Mouse (Mus musculus) CH12.LX (cell line): Measurements from ENCODE around the gene Ttpal. TPM values are rescaled to one million over a fixed set of nuclear protein-coding genes. Genes with fewer than 3 reads are reported as not detected.

ENCODE experiments used
- DNase-seq: peaks from one replicate; pipeline ENCODE4 v3.0.0-alpha.2; 2013; ENCODE audit errors: extremely low read depth
- H3K27ac ChIP-seq: 2 replicates; pipeline ENCODE4 v1.5.1; 2012; ENCODE audit warnings: low read depth, mild to moderate bottlenecking, control low read depth, moderate library complexity; ENCODE audit not compliant: insufficient read depth
- H3K27me3 ChIP-seq: replicated peaks from 2 replicates; pipeline ENCODE3; 2012; ENCODE audit warnings: inconsistent platforms
- H3K36me3 ChIP-seq, 2 experiments: replicated peaks in 1 of 2; 2 replicates each; pipeline versions ENCODE3 to v1.6.1; 2012; ENCODE audit warnings: inconsistent platforms in 1 of 2, low read length in 1 of 2, mild to moderate bottlenecking in 1 of 2, mixed read lengths in 1 of 2, moderate library complexity in 1 of 2; ENCODE audit not compliant: control insufficient read depth in 1 of 2, insufficient read depth in 1 of 2
- H3K4me1 ChIP-seq, 2 experiments: 2 replicates each; pipeline ENCODE4 v1.6.1; 2012; ENCODE audit warnings: inconsistent platforms in 1 of 2, moderate library complexity in 1 of 2; ENCODE audit not compliant: insufficient read depth in 2 of 2, control insufficient read depth in 1 of 2
- H3K4me2 ChIP-seq: 2 replicates; pipeline ENCODE4 v1.6.1; 2012; ENCODE audit warnings: low read depth, mild to moderate bottlenecking, control low read depth; ENCODE audit not compliant: poor library complexity, insufficient read depth, severe bottlenecking
- H3K4me3 ChIP-seq, 3 experiments: fragments of 150-350 bp in 1 of 3; sonication (generic) in 1 of 3; replicated peaks in 1 of 3; 2 replicates each; pipeline versions ENCODE3 to v1.5.1; 2011 to 2012; ENCODE audit warnings: low read depth in 2 of 3, low read length in 2 of 3, mild to moderate bottlenecking in 2 of 3, moderate library complexity in 2 of 3, control low read depth in 1 of 3, improper control_type of control experiment in 1 of 3, inconsistent platforms in 1 of 3, mixed read lengths in 1 of 3; ENCODE audit not compliant: poor library complexity in 1 of 3
- H3K79me2 ChIP-seq: replicated peaks from 2 replicates; pipeline ENCODE4 v1.6.1; 2012; ENCODE audit warnings: mild to moderate bottlenecking, moderate library complexity; ENCODE audit not compliant: control insufficient read depth, poor library complexity, insufficient read depth, severe bottlenecking; ENCODE audit errors: extremely low read depth
- H3K9ac ChIP-seq: 2 replicates; pipeline ENCODE4 v1.6.1; 2012; ENCODE audit warnings: low read depth, mild to moderate bottlenecking, control low read depth, moderate library complexity; ENCODE audit not compliant: insufficient read depth
- H3K9me3 ChIP-seq: replicated peaks from 2 replicates; pipeline ENCODE3; 2012; ENCODE audit warnings: low read length, inconsistent platforms, mixed read lengths
- BHLHE40 ChIP-seq: IDR thresholded peaks from 2 replicates; pipeline ENCODE4 v1.6.1; 2011; ENCODE audit warnings: mild to moderate bottlenecking, low read depth, low read length, improper control_type of control experiment
- CTCF ChIP-seq, 2 experiments: IDR thresholded peaks in 1 of 2; conservative IDR thresholded peaks in 1 of 2; 2 replicates each; pipeline ENCODE4 v1.5.1; 2011 to 2012; ENCODE audit warnings: low read depth in 2 of 2, low read length in 2 of 2, improper control_type of control experiment in 1 of 2, inconsistent platforms in 1 of 2, mild to moderate bottlenecking in 1 of 2, moderate library complexity in 1 of 2
- E2F4 ChIP-seq: IDR thresholded peaks from 2 replicates; pipeline ENCODE4 v1.6.1; 2011; ENCODE audit warnings: low read depth, low read length, improper control_type of control experiment; ENCODE audit not compliant: insufficient replicate concordance
- ELF1 ChIP-seq: IDR thresholded peaks from 2 replicates; pipeline ENCODE4 v1.6.1; 2014; ENCODE audit warnings: low read depth, mild to moderate bottlenecking, inconsistent platforms, low read length, improper control_type of control experiment
- EP300 ChIP-seq: IDR thresholded peaks from 2 replicates; pipeline ENCODE4 v1.6.1; 2011; ENCODE audit warnings: low read length, improper control_type of control experiment
- ETS1 ChIP-seq: conservative IDR thresholded peaks from 2 replicates; pipeline ENCODE4 v1.6.1; 2012; ENCODE audit warnings: low read depth, mild to moderate bottlenecking, inconsistent platforms, low read length, improper control_type of control experiment, moderate library complexity
- GABPA ChIP-seq: IDR thresholded peaks from 2 replicates; pipeline ENCODE4 v1.6.1; 2012; ENCODE audit warnings: low read depth, low read length, improper control_type of control experiment, inconsistent platforms; ENCODE audit not compliant: insufficient replicate concordance
- HCFC1 ChIP-seq: IDR thresholded peaks from 2 replicates; pipeline ENCODE4 v1.6.1; 2012; ENCODE audit warnings: low read depth, mild to moderate bottlenecking, inconsistent platforms, low read length, improper control_type of control experiment
- IRF4 ChIP-seq: IDR thresholded peaks from 2 replicates; pipeline ENCODE4 v1.6.1; 2014; ENCODE audit warnings: low read depth, mild to moderate bottlenecking, inconsistent platforms, low read length, improper control_type of control experiment
- JUN ChIP-seq: IDR thresholded peaks from 2 replicates; pipeline ENCODE4 v1.6.1; 2011; ENCODE audit warnings: low read depth, mild to moderate bottlenecking, low read length, improper control_type of control experiment, moderate library complexity; ENCODE audit not compliant: insufficient read depth
- JUND ChIP-seq: conservative IDR thresholded peaks from 2 replicates; pipeline ENCODE4 v1.6.1; 2011; ENCODE audit warnings: low read depth, low read length, improper control_type of control experiment
- KAT2A ChIP-seq: IDR thresholded peaks from 2 replicates; pipeline ENCODE4 v1.6.1; 2012; ENCODE audit warnings: low read length, improper control_type of control experiment, inconsistent platforms; ENCODE audit not compliant: insufficient replicate concordance
- MAX ChIP-seq: IDR thresholded peaks from 2 replicates; pipeline ENCODE4 v1.6.1; 2011; ENCODE audit warnings: low read length, improper control_type of control experiment
- MAZ ChIP-seq: IDR thresholded peaks from 2 replicates; pipeline ENCODE4 v1.6.1; 2012; ENCODE audit warnings: low read depth, mild to moderate bottlenecking, inconsistent platforms, low read length, improper control_type of control experiment, moderate library complexity
- MEF2A ChIP-seq: IDR thresholded peaks from 2 replicates; pipeline ENCODE4 v1.6.1; 2014; ENCODE audit warnings: low read depth, mild to moderate bottlenecking, inconsistent platforms, low read length, improper control_type of control experiment, borderline replicate concordance
- MXI1 ChIP-seq: IDR thresholded peaks from 2 replicates; pipeline ENCODE4 v1.6.1; 2011; ENCODE audit warnings: mild to moderate bottlenecking, low read depth, low read length, improper control_type of control experiment
- MYC ChIP-seq: IDR thresholded peaks from 2 replicates; pipeline ENCODE4 v1.6.1; 2011; ENCODE audit warnings: low read depth, mild to moderate bottlenecking, improper control_type of control experiment, low read length
- NELFE ChIP-seq: IDR thresholded peaks from 2 replicates; pipeline ENCODE4 v1.6.1; 2011; ENCODE audit warnings: low read depth, low read length, improper control_type of control experiment
- NRF1 ChIP-seq: IDR thresholded peaks from 2 replicates; pipeline ENCODE4 v1.6.1; 2014; ENCODE audit warnings: low read depth, mild to moderate bottlenecking, inconsistent platforms, low read length, improper control_type of control experiment, moderate library complexity
- PAX5 ChIP-seq: IDR thresholded peaks from 2 replicates; pipeline ENCODE4 v1.6.1; 2012; ENCODE audit warnings: low read length, inconsistent platforms, mixed read lengths
- POLR2A ChIP-seq: IDR thresholded peaks from 2 replicates; pipeline ENCODE4 v1.6.1; 2011; ENCODE audit warnings: low read depth, mild to moderate bottlenecking, improper control_type of control experiment, low read length
- POLR2AphosphoS2 ChIP-seq: IDR thresholded peaks from 2 replicates; pipeline ENCODE4 v1.6.1; 2011; ENCODE audit warnings: low read depth, low read length, improper control_type of control experiment
- RAD21 ChIP-seq: IDR thresholded peaks from 2 replicates; pipeline ENCODE4 v1.6.1; 2011; ENCODE audit warnings: low read depth, mild to moderate bottlenecking, low read length, improper control_type of control experiment, moderate library complexity
- RCOR1 ChIP-seq: conservative IDR thresholded peaks from 2 replicates; pipeline ENCODE4 v1.6.1; 2012; ENCODE audit warnings: low read depth, mild to moderate bottlenecking, inconsistent platforms, low read length, improper control_type of control experiment
- SIN3A ChIP-seq: IDR thresholded peaks from 2 replicates; pipeline ENCODE4 v1.6.1; 2012; ENCODE audit warnings: low read length, improper control_type of control experiment, inconsistent platforms
- TBP ChIP-seq: conservative IDR thresholded peaks from 2 replicates; pipeline ENCODE4 v1.6.1; 2011; ENCODE audit warnings: low read depth, low read length, improper control_type of control experiment
- USF1 ChIP-seq: IDR thresholded peaks from 2 replicates; pipeline ENCODE4 v1.6.1; 2014; ENCODE audit warnings: low read depth, mild to moderate bottlenecking, inconsistent platforms, low read length, improper control_type of control experiment
- ZC3H11A ChIP-seq: IDR thresholded peaks from 2 replicates; pipeline ENCODE4 v1.6.1; 2012; ENCODE audit warnings: low read depth, mild to moderate bottlenecking, inconsistent platforms, low read length, improper control_type of control experiment
- ZKSCAN1 ChIP-seq: IDR thresholded peaks from 2 replicates; pipeline ENCODE4 v1.6.1; 2012; ENCODE audit warnings: low read depth, inconsistent platforms, low read length, improper control_type of control experiment, borderline replicate concordance
- ZMIZ1 ChIP-seq: IDR thresholded peaks from 2 replicates; pipeline ENCODE4 v1.6.1; 2012; ENCODE audit warnings: low read depth, mild to moderate bottlenecking, inconsistent platforms, low read length, improper control_type of control experiment
- ZNF384 ChIP-seq: IDR thresholded peaks from 2 replicates; pipeline ENCODE4 v1.6.1; 2012; ENCODE audit warnings: low read depth, low read length, improper control_type of control experiment, inconsistent platforms
- dilution Hi-C: fragments of 300-500 bp; cut with MboI; formaldehyde crosslinking; loops from 2 replicates; pipeline ENCODE4 v1.14.3; 2020; ENCODE audit warnings: low sequenced_read_pairs; ENCODE audit not compliant: extremely low pct_unique_long_range_greater_than_20kb, extremely low pct_ligation_motif_present
- in situ Hi-C: fragments of 300-500 bp; cut with MboI; formaldehyde crosslinking; loops from 3 replicates; pipeline ENCODE4 v1.14.3; 2019; ENCODE audit warnings: low sequenced_read_pairs, low pct_ligation_motif_present, low pct_unique_long_range_greater_than_20kb, mixed read lengths
- polyA plus RNA-seq: library from polyadenylated mRNA; unstranded; fragments of >175 nt; gene quantifications from 2 replicates; pipeline ENCODE4 v1.2.1, GENCODE M21; 2012; ENCODE audit warnings: low read depth; ENCODE audit not compliant: insufficient read length
- total RNA-seq, 2 experiments: library from RNA; depleted of rRNA; stranded (reverse); fragments of 300-350 nt in 1 of 2; fragments of >200 nt in 1 of 2; gene quantifications; 2 replicates each; pipeline ENCODE4 v1.2.3; 2012 to 2014

The Ttpal gene
- total and polyA plus RNA-seq, 3 experiments = 21.9 to 38.9 (median 25.7) TPM

GRCm38 (mm10) chr2:163644575-163645385, 42.7 kb downstream of the Ttpal start, which contains the start of gene Serinc3 (continued):
- TF ChIP-seq E2F4 (peak; percentile 37; the same call in 1 of the 2 replicates), RCOR1 (no peak), USF1 (no peak), NELFE (peak; percentile 98), SIN3A (peak; percentile 91), GABPA (peak; percentile 7; the same call in 1 of the 2 replicates), ETS1 (peak; percentile 63; the same call in 1 of the 2 replicates), POLR2AphosphoS2 (peak; percentile 92), HCFC1 (peak; percentile 80), JUND (0 out of 2 replicates have a peak, but pooled peaks have one; percentile 43), MAZ (peak; percentile 90), ZKSCAN1 (no peak), ZNF384 (peak; percentile 53), BHLHE40 (peak; percentile 21; the same call in 1 of the 2 replicates), ZC3H11A (no peak), MXI1 (peak; percentile 79), ZMIZ1 (peak; percentile 99), NRF1 (peak; percentile 57), CTCF (conservative IDR thresholded peaks at IDR 0.05 in 1 of 2, IDR thresholded peaks at IDR 0.05 in 1 of 2; ENCODE audit: low read depth in 2 of 2, low read length in 2 of 2) (peak in 1 of 2 experiments; percentile 66; a peak in 2 of 4 replicates), EP300 (peak; percentile 21; the same call in 1 of the 2 replicates), JUN (no peak)
- TF ChIP-seq, all 38 proteins: peak for 31

- dilution Hi-C loops = no loop called here
- Histone ChIP-seq H3K27me3 (no peaks in the 10 kb centered on the region), H3K4me1 (peaks cover 3 to 25% of the 10 kb centered on the region in 2 experiments), H3K27ac (peak overlapping the region; percentile 98), H3K4me2 (peak overlapping the region; percentile 92), H3K4me3 (peak overlapping the region; percentile 37 to 77 (median 61)), H3K9me3 (peaks cover 9% of the 10 kb centered on the region), H3K9ac (peak overlapping the region; percentile 97), H3K36me3 (peaks cover 8% of the 10 kb centered on the region in 2 experiments), H3K79me2 (peaks cover 34% of the 10 kb centered on the region)
- DNase-seq = peak; percentile 72
- in situ Hi-C loops = loop anchor here (5.0 kb wide), 1 partner anchor 71 kb away; no protein-coding TSS in a partner anchor
- TF ChIP-seq PAX5 = no peak
- TF ChIP-seq E2F4 = no peak
- 0 out of 2 replicates have a peak, but pooled peaks have one; percentile 46 for TF ChIP-seq KAT2A
- TF ChIP-seq ZMIZ1 = no peak; the same call in 1 of the 2 replicates
- peak; percentile 23; the same call in 1 of the 2 replicates for TF ChIP-seq HCFC1
- peak; percentile 75 for TF ChIP-seq IRF4
- TF ChIP-seq MEF2A = peak; percentile 83; the same call in 1 of the 2 replicates
- TF ChIP-seq NELFE = 0 out of 2 replicates have a peak, but pooled peaks have one; percentile 25
- no peak for TF ChIP-seq SIN3A
- TF ChIP-seq ZKSCAN1 = no peak; the same call in 1 of the 2 replicates
- TF ChIP-seq ZNF384 = peak; percentile 51
- no peak for TF ChIP-seq MYC
- TF ChIP-seq MAX = peak; percentile 50; the same call in 1 of the 2 replicates
- TF ChIP-seq GABPA = no peak
- TF ChIP-seq BHLHE40 = peak; percentile 45
- TF ChIP-seq ELF1 = 0 out of 2 replicates have a peak, but pooled peaks have one; percentile 43
- TF ChIP-seq MXI1 = no peak
- peak; percentile 63; the same call in 1 of the 2 replicates for TF ChIP-seq ETS1
- TF ChIP-seq RAD21 = no peak; the same call in none of the 2 replicates
- 0 out of 2 replicates have a peak, but pooled peaks have one; percentile 34 for TF ChIP-seq TBP
- TF ChIP-seq EP300 = peak; percentile 62
- no peak; the same call in 1 of the 2 replicates for TF ChIP-seq POLR2A
These were observed 43.8 kb downstream of the Ttpal start for GRCm38 (mm10) chr2:163645700-163646460.
